Mouse (Mus musculus) spleen, adult 2 months (tissue): ENCODE measurements around the gene Sorbs2.

Source experiments
- CTCF ChIP-seq: fragments of 200-500 bp; IDR thresholded peaks from 2 replicates; pipeline ENCODE4 v1.5.1; 2011; ENCODE audit warnings: mild to moderate bottlenecking, inconsistent platforms; ENCODE audit not compliant: insufficient read depth, insufficient read length, insufficient replicate concordance; ENCODE audit errors: extremely low read depth
- POLR2A ChIP-seq: fragments of 200-500 bp; IDR thresholded peaks from 2 replicates; pipeline ENCODE4 v1.6.1; 2011; ENCODE audit warnings: low read depth, low read length, inconsistent platforms

GRCm38 (mm10) chr8:45660570-45660969, 153.0 kb downstream of the Sorbs2 start:
- no peak for TF ChIP-seq CTCF
- TF ChIP-seq POLR2A, result no peak
